Mouse (Mus musculus): Measurements from ENCODE around the gene Nyap1.
"Not testable (repeated sequence)": the region's sequence is repeated elsewhere in the genome, so short reads cannot be mapped to it uniquely, and the experiment has no call there.

Nyap1 gene

GRCm38 (mm10) chr5:137768475-137768874, 27.1 kb upstream of the Nyap1 start:
- no peak for DNase-seq (ENCODE audit: low spot score)

DNA sequence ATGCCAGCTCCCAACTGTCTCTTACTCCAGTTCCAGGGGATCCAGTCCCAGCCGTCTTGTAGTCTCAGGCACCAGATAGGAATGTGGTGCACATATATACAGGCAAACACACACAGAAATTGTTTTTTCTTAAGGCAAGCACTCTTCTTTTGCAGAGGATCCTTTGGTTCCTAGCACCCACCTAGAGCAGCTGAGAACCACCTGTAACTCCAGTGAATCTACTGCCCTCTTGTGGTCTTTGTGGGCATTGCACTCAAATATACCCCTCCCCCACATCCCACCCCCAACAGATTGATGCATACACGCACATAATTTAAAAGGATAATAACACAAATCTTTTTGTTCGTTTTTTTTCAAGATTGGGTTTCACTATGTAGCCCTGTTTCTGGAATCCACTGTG, 24.9 kb upstream of the Nyap1 start:
- no peak for DNase-seq (ENCODE audit: low spot score)

DNA sequence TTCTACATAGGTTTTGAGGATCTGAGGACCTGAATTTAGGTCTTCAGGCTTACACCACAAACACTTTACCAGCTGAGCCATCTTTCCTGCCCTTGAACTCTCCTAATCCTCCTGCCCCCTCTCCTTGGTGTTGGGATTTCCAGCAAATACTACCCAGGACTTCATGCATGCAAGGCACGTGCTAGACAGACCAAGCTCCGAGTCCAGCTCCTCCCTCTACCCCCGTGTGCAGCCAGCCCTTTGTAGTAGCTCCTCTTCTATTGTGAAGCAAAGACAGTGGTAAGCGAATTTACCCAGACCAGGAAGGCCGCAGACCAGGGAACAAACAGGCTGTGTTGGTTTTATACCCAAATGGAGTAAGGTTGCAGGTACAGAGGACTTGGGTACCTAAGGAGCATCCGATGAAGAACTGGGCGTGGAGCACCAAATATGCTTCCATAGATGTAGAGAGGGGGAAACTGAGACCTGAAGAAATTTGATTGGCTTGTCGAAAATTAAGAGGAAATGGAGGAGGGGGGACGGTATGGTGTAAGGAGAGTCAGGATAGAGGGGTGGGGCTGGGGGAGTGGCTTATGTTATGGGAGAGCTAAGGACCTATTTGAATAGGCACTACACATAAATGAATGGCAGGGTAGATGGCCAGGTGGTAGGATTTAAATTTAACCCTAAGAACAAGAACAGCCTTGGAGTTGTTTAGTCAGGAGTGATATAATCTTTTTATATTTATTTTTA, 23.4 kb upstream of the Nyap1 start:
- no peak for DNase-seq (ENCODE audit: low spot score)

GRCm38 (mm10) chr5:137759971-137760412, 18.6 kb upstream of the Nyap1 start:
- DNase-seq (ENCODE audit: low spot score): peak; percentile 89

GRCm38 (mm10) chr5:137758921-137759534, 17.6 kb upstream of the Nyap1 start:
- DNase-seq (ENCODE audit: low spot score): no peak

DNA sequence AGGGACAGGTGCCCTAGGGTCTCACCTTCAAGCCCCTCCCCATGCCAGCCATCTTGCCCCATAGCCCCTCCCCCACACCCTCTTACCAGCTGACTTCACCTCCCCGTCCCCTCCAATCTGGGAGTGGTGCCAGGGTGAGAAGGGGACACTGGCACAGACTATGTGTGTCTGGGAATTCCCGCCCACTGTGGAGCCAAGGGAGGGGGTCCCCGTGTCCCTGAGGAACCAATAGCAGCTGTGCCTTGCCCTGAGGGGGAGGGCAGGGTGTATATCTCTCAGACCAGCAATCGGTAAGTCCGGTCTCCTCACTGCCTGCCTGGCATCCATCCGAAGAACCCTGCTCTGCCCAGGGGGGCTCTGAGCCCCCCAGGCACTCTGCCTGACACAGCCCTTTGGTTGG, 16.5 kb upstream of the Nyap1 start:
- DNase-seq (ENCODE audit: low spot score): peak; percentile 85

DNA sequence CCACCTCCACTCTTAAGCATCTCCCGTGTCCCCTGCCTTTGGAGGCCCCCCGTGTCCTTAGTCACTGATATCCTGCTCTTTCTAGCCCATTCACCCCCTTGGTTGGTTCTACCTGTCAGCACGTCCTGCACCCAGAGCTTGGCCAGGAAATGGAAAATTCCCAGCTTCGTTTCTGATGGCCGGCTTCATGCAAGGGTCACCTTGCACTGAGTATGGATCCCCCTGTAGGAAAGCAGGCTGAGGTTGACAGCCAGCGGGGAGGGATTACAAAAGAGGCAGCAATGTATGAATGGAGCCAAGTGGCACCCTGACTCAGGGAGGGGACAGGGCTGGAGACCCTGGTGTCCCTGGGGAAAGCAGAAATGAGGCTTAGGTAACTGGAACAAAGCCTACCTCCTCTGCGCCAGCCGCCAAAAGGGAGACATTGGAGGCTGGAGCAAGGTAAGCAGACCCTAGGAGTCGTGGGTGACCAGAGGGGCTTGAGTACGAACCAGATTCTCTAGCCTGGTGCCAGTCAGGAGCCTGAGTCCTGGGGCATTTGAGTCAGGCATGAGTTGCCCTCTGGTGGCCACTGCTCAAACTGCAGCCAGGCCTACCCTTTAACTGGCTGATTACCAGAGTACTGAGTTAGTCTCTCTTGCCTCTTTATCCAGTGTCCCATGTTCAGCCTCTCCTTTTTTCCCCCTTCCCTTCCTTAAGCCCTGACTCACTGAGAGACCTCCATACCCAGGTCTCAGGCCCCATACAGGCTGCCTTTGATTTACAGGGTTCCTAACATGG, 15.7 kb upstream of the Nyap1 start:
- peak; percentile 87 for DNase-seq (ENCODE audit: low spot score)

DNA sequence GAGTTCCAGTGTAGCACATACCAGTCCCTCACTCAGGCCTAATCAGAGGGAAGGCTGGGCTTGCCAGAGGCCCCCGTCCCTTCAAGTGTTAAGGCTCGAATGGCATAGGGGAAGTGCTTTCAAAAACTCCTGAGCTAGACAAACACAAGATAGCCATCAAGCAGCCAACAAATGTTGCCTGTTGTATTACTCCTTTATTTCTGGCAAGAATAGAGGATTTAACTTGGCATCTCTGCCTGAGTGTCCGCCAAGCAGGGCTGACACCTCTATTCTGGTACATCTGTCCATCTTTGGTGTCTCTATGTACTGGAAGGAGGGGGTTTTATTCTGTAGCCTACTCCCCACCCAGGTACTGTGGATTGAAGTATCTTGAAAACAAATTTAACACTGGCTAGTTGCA, 14.7 kb upstream of the Nyap1 start:
- no peak for DNase-seq (ENCODE audit: low spot score)

GRCm38 (mm10) chr5:137755425-137755824, 14.0 kb upstream of the Nyap1 start:
- no peak for DNase-seq (ENCODE audit: low spot score)

DNA sequence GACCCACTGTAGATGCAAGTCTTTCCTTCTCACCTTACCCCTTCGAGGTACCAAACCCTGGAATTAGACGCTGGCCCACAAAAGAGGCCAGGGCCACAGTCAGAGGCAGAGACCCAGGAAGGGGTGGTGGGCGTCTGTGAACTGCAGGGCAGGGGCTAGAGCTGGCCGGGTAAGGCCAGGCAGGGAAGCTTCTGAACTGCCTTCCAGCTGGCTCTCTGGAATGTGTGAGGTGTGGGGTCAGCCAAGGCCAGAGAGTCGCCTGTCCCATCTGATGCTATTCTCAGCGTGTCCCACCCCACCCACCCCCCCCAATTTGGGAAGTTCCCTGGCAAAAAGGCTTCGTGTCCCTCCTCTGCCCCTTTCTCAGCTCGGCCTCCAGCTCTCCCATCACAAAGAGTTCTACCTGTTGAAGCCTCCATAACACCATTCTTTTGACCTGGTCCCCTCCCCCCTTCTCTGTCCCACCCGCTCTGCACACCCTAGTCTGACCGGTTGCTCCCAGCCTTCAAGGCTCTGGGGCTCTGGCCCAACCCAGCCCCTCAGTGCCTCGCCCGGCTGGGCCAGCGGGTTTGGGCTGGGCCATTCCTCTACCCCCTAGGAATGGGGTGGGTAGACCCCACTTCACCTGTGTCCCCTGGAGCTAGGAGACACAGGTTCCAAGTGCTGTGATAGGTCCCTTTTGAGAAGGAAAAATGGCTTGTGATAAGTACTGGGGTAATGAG, 11.9 kb upstream of the Nyap1 start:
- DNase-seq (ENCODE audit: low spot score): no peak

DNA sequence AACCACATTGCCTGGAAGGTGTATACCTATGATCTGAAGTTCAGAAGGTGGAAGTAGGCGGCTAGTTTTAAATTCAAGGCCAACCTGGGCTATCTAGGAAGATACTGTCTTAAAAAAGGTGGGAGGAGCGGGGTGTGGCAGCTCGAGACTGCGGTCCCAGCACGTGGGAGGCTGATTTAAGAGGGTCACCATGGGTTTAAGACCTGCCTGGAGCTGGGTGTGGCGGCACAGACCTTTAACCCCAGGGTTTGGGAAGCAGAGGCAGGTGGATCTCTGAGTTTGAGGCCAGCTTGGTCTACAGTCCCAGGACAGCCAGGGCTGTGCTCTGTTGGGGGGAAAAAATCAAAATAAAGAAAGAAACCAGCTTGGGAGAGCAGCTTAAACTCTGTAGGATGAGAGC, 10.6 kb upstream of the Nyap1 start:
- no peak for DNase-seq (ENCODE audit: low spot score)

GRCm38 (mm10) chr5:137751221-137751887, 9.9 kb upstream of the Nyap1 start:
- no peak for DNase-seq (ENCODE audit: low spot score)

DNA sequence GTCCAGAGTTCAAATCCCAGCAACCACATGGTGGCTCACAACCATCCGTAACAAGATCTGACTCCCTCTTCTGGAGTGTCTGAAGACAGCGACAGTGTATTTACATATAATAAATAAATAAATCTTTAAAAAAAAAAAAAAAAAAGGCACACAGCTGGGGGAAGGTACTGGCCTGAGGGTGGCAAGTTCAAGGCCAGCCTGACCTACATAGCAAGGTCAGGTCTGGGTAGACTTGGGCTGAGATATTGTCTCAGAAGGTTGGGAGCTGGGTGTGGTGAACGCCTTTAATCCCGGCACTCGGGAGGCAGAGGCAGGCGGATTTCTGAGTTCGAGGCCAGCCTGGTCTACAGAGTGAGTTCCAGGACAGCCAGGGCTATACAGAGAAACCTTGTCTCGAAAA, 8.8 kb upstream of the Nyap1 start:
- DNase-seq (ENCODE audit: low spot score): not testable (repeated sequence)

- DNase-seq (ENCODE audit: low spot score): no peak
Measured at GRCm38 (mm10) chr5:137749196-137749836, 7.9 kb upstream of the Nyap1 start.

GRCm38 (mm10) chr5:137748130-137748770, 6.8 kb upstream of the Nyap1 start:
- DNase-seq (ENCODE audit: low spot score): no peak

DNA sequence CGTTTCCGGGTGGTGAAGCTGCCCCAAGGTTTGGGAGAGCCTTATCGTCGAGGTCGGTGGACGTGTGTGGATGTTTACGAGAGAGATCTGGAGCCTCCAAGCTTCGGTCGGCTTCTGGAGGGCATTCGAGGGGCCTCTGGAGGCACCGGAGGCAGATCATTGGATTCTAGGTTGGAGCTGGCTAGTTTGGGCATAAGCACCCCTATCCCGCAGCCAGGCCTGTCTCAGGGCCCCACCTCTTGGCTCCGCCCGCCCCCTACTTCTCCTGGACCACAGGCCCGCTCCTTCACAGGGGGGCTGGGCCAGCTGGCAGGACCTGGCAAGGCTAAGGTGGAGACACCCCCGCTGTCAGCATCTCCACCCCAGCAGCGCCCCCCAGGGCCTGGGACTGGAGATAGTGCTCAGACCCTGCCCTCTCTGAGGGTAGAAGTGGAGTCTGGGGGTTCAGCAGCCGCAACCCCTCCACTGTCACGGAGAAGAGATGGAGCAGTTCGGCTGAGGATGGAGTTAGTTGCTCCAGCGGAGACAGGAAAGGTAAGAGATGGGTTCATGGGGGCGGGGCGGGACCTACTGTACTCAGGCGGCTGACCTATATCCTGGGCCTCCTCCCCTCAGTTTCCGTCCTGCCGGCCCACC, 6.0 kb upstream of the Nyap1 start:
- DNase-seq (ENCODE audit: low spot score): no peak

- no peak for DNase-seq (ENCODE audit: low spot score)
Measured at GRCm38 (mm10) chr5:137746851-137747325, 5.5 kb upstream of the Nyap1 start.

DNA sequence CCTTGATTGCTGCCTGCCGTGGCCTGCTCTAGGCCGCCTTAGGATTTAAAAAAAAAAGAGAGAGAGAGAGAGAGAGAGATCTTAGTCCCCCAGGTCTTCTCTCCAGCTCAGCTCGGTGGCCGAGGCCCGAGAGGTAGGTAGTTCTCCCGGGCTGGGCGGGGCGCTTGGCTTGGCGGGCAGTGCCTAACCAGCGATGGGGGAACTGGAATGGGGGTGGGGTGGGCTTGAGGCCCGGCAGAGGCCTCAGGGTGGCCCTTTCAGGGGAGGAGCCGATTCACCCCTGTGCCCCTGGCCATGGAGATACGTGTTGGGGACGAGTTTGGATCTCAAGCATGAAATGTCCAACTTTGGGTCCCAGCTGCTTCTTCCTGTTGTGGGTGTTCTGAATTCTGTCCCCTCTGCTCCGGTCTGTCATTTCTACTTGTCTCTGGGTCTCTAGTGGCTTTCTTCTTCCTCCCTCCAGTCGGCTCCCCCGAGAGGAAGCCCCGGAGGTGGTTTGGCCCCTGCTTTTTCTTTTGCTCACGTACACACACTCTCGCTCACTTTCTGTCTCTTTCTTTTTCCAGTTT, 5.0 kb upstream of the Nyap1 start:
- DNase-seq (ENCODE audit: low spot score): no peak

DNA sequence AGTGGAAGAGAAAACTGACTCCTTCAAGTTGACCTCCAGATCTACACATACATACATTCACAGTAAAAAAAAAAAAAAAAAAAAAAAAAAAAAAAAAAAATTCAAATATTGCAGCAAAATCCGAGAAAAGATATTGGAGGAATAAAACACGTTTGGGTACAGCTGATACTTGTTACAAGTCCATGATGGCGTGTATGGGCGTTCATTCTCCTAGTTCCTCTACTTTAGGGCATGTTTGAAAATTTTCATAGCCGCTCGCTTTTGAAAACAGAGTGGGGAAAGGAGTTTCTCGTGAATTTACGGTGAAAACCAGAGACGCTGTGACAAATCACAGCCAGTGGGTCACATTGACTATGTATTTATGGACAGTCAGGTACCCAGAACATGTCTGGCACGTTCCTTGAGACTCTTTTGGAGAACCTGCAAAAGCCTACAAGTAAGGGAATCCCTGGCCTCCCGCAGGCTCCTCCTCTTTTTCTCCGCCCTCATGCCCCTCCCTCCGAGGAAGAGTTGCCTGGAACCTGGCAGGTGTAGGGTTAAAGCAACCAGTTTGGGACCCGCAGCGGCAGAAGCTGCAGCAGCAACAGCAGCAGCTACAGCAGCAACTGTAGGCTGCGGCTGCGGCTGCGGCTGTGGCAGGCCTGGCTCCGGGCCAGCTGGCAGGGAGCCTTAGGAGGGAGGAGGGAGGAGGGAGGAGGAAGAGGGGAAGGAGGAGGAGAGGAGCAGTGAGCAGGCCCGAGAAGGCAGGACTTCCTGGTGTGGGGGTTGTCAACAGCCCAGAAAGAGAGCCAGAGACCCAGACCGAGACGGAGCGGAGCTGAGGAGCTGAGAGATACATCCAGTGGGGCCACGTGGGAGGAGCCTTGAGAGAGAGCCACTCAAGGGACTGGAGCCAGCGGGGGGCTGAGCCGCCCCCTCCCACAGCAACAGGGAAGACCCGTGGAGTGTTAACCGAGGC, 4.1 kb upstream of the Nyap1 start, which contains the start of gene Tsc22d4:
TSS of gene Tsc22d4 (plus strand) at position 517 of the 958 bp plus-strand sequence.
- peak; percentile 86 for DNase-seq (ENCODE audit: low spot score)
